Mouse (Mus musculus) urinary bladder, adult 18-20 months (tissue): Measurements from ENCODE around the gene Gm20696.

ENCODE experiments used
- DNase-seq, 2 experiments: peaks; one replicate each; pipeline ENCODE4 v3.0.0; 2022; ENCODE audit warnings: low spot score in 2 of 2, mixed read lengths in 2 of 2

The Gm20696 gene

GRCm38 (mm10) chr6:99573343-99573742 lies 93.3 kb downstream of the Gm20696 start:
- DNase-seq: no peak

- no peak for DNase-seq
Observed at GRCm38 (mm10) chr6:99572071-99572470, 94.5 kb downstream of the Gm20696 start.

GRCm38 (mm10) chr6:99566921-99567320 lies 99.7 kb downstream of the Gm20696 start:
- no peak for DNase-seq

GRCm38 (mm10) chr6:99564766-99565165 lies 101.8 kb downstream of the Gm20696 start:
- no peak for DNase-seq

- DNase-seq: no peak
Observed at GRCm38 (mm10) chr6:99556950-99557349, 109.6 kb downstream of the Gm20696 start.

- no peak for DNase-seq
Observed at GRCm38 (mm10) chr6:99552816-99553215, 113.8 kb downstream of the Gm20696 start.

GRCm38 (mm10) chr6:99546416-99546815 lies 120.2 kb downstream of the Gm20696 start:
- no peak for DNase-seq

- no peak for DNase-seq
Observed at GRCm38 (mm10) chr6:99545437-99545836, 121.2 kb downstream of the Gm20696 start.

- DNase-seq: no peak
Observed at GRCm38 (mm10) chr6:99541105-99541504, 125.5 kb downstream of the Gm20696 start.

- no peak for DNase-seq
Observed at GRCm38 (mm10) chr6:99540653-99541052, 125.9 kb downstream of the Gm20696 start.

- DNase-seq: no peak
Observed at GRCm38 (mm10) chr6:99540146-99540545, 126.5 kb downstream of the Gm20696 start.

- no peak for DNase-seq
Observed at GRCm38 (mm10) chr6:99538194-99538941, 128.2 kb downstream of the Gm20696 start.

GRCm38 (mm10) chr6:99534211-99534745 lies 132.3 kb downstream of the Gm20696 start:
- DNase-seq: no peak

- DNase-seq: no peak
Observed at GRCm38 (mm10) chr6:99532458-99532857, 134.1 kb downstream of the Gm20696 start.

GRCm38 (mm10) chr6:99528972-99529371 lies 137.6 kb downstream of the Gm20696 start:
- no peak for DNase-seq

- no peak for DNase-seq
Observed at GRCm38 (mm10) chr6:99527457-99528105, 139.0 kb downstream of the Gm20696 start.

- no peak for DNase-seq
Observed at GRCm38 (mm10) chr6:99525351-99525750, 141.2 kb downstream of the Gm20696 start.

- DNase-seq: no peak
Observed at GRCm38 (mm10) chr6:99523679-99524370, 142.8 kb downstream of the Gm20696 start.

GRCm38 (mm10) chr6:99523109-99523632 lies 143.4 kb downstream of the Gm20696 start:
- peak; percentile 52 to 72 for DNase-seq

- peak; percentile 60 to 83 for DNase-seq
Observed at GRCm38 (mm10) chr6:99522359-99523108, 144.1 kb downstream of the Gm20696 start, which contains the start of gene Foxp1. TSS of gene Foxp1 (minus strand) at chr6:99522721.

- DNase-seq: peak in 1 of 2 experiments; percentile 69
Observed at GRCm38 (mm10) chr6:99521641-99522358, 144.8 kb downstream of the Gm20696 start.
